Mouse (Mus musculus) heart, postnatal 0 days (tissue): ENCODE measurements around the gene Adamts12.

Experiments
- CTCF ChIP-seq: IDR thresholded peaks from 2 replicates; pipeline ENCODE4 v1.5.1; 2016; ENCODE audit warnings: antibody characterized with exemption, control low read depth, low read depth
- EP300 ChIP-seq: IDR thresholded peaks from 2 replicates; pipeline ENCODE4 v1.6.1; 2016; ENCODE audit warnings: antibody characterized with exemption, low read depth

- TF ChIP-seq CTCF (no peak), EP300 (no peak)
Observed at GRCm38 (mm10) chr15:11114631-11115197, 50.1 kb downstream of the Adamts12 start.
